Mouse (Mus musculus) midbrain, embryonic 15.5 days (tissue): Measurements from ENCODE around the gene Epha3. TPM values are rescaled to one million over a fixed set of nuclear protein-coding genes. Genes with fewer than 3 reads are reported as not detected.

Experiments
- ATAC-seq: fragments of 200-750 bp; cut with Nextera tagmentation; replicated peaks from 2 replicates; pipeline ENCODE4 v1.8.0; 2017; ENCODE audit warnings: moderate TSS enrichment
- H3K27ac ChIP-seq: fragments of 300-500 bp; sonication (generic); 2 replicates; pipeline ENCODE4 v1.5.1; 2015; ENCODE audit warnings: mild to moderate bottlenecking, inconsistent platforms
- H3K27me3 ChIP-seq: fragments of 300-500 bp; sonication (generic); replicated peaks from 2 replicates; pipeline ENCODE4 v1.6.1; 2015; ENCODE audit warnings: inconsistent platforms
- H3K36me3 ChIP-seq: fragments of 300-500 bp; sonication (generic); replicated peaks from 2 replicates; pipeline ENCODE4 v1.6.1; 2015; ENCODE audit warnings: inconsistent platforms
- H3K4me1 ChIP-seq: fragments of 300-500 bp; sonication (generic); 2 replicates; pipeline ENCODE4 v1.6.1; 2015; ENCODE audit warnings: inconsistent platforms
- H3K4me2 ChIP-seq: fragments of 300-500 bp; sonication (generic); 2 replicates; pipeline ENCODE4 v1.6.1; 2015; ENCODE audit warnings: inconsistent platforms, mild to moderate bottlenecking, moderate library complexity
- H3K4me3 ChIP-seq: fragments of 300-500 bp; sonication (generic); 2 replicates; pipeline ENCODE4 v1.5.1; 2015; ENCODE audit warnings: mild to moderate bottlenecking, inconsistent platforms
- H3K9ac ChIP-seq: fragments of 300-500 bp; sonication (generic); 2 replicates; pipeline ENCODE4 v1.6.1; 2015; ENCODE audit warnings: mild to moderate bottlenecking, inconsistent platforms
- H3K9me3 ChIP-seq: fragments of 300-500 bp; sonication (generic); 2 replicates; pipeline ENCODE4 v1.6.1; 2016; ENCODE audit warnings: inconsistent platforms
- WGBS: fragments of 180-500 bp; shearing (Covaris S2); methylation state at CpG from one replicate; pipeline ENCODE4 v1.1.7; 2015; ENCODE audit warnings: mixed read lengths; 5-methylcytosine and 5-hydroxymethylcytosine counted together
- polyA plus RNA-seq: library from polyadenylated mRNA; unstranded; fragments of >200 nt; fragmentation: Nextera tagmentation; extraction: Ambion mirVana; gene quantifications from 2 replicates; pipeline ENCODE4 v1.2.1, GENCODE M21; 2015

Gene Epha3
- polyA plus RNA-seq, 1 experiment from 2014 or later, result 22.3 TPM

DNA sequence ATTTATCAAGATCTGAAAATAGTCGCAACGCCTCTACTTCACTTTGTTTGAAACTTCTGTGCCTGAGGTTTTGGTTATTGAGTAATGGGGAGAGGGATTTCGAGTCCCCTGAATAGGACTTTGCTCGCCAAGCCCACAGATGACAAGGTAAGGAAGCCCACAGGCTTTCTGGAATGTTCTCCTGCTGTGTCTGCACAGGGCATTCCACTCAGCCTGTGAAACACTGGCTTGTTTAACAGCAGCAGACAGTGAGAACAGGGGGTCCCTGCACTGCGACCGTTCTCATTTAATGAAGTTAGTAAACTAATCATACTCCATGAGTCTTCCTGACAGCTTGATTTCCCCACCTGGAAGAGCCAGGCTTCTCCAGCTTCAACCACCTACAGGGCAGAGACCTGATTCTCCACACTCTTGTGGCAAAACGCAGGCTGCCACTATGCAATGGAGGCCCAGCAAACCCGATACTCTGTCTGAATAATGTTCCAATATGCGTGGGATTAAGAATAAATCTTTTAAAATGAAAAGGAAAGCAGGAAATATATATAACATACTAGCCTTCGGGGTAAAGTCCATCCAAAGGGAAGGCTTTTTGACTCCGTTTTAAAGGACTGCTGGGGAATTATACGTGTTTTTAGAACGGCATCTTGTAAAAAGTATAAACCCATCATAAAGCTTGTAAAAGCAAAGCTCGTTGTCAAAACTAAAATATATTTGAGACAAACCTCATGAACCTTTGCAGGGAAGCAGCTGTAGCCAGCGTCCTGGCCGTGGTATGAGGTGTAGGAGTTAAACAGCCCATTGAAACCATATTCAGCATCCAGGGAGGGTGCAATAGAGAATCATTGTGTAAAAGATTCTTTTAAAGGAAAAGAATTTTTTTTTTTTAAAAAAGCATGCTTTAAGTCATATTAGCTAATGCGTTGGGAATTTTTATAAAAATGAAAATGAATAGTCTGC is 156.8 kb downstream of the Epha3 start:
- 82% methylated on average over 17 of the region's 17 CpGs for WGBS
- ATAC-seq, result no peak
- Histone ChIP-seq H3K4me1 (no peaks in the 10 kb centered on the region), H3K4me3 (no peak overlapping the region), H3K4me2 (no peak overlapping the region), H3K27ac (no peak overlapping the region), H3K36me3 (no peaks in the 10 kb centered on the region), H3K27me3 (no peaks in the 10 kb centered on the region), H3K9me3 (no peaks in the 10 kb centered on the region), H3K9ac (no peak overlapping the region)

DNA sequence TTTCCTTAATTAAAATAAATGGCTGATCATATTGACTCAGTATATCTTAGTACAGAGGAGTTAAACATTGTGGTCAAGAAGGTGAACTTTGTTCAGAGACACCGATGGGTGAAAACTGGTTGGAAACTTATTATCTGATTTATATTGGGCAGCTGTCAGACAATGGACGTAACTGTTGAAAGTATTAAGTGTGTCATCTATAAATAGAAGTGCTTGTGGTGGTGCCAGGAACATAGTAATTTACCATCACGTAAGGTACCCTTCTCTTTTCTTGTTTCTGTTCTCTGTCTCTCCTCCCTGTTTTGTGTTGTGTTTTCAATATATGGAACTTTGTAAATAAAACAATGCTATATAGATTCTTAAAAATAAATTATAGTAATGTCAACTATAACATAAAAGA is 174.6 kb downstream of the Epha3 start:
- Histone ChIP-seq H3K9me3 (no peaks in the 10 kb centered on the region), H3K4me1 (no peaks in the 10 kb centered on the region), H3K4me2 (no peak overlapping the region), H3K9ac (no peak overlapping the region), H3K4me3 (no peak overlapping the region), H3K36me3 (no peaks in the 10 kb centered on the region), H3K27me3 (no peaks in the 10 kb centered on the region), H3K27ac (no peak overlapping the region)
- WGBS, result 85% methylated on average over 3 of the region's 3 CpGs
- no peak for ATAC-seq

DNA sequence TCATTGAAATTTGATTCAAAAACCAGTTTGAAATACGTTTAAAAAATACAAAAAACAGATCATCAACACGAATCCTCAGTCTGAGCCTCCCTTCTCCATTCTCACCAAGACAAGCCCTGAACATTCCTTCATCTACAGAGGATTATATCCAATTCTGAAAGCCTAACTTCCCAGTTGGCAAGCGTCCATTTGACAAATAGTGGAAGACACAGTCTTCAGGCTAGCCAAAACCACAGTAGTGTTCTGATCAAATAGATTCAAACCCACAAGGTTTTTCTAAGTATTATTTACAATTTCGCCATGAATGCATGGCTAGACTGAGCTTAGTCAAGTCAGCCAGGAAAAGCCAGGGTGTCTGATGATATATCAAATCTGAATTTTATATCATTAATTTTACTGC is 179.8 kb downstream of the Epha3 start:
- H3K27ac ChIP-seq, result no peak overlapping the region
- no peak overlapping the region for H3K4me2 ChIP-seq
- no peaks in the 10 kb centered on the region for H3K36me3 ChIP-seq
- H3K9me3 ChIP-seq, result no peaks in the 10 kb centered on the region
- H3K4me1 ChIP-seq, result no peaks in the 10 kb centered on the region
- whole genome bisulfite sequencing, result 86% methylated on average over 4 of the region's 4 CpGs
- no peak for ATAC-seq
- no peak overlapping the region for H3K4me3 ChIP-seq
- H3K27me3 ChIP-seq, result no peaks in the 10 kb centered on the region
- no peak overlapping the region for H3K9ac ChIP-seq

DNA sequence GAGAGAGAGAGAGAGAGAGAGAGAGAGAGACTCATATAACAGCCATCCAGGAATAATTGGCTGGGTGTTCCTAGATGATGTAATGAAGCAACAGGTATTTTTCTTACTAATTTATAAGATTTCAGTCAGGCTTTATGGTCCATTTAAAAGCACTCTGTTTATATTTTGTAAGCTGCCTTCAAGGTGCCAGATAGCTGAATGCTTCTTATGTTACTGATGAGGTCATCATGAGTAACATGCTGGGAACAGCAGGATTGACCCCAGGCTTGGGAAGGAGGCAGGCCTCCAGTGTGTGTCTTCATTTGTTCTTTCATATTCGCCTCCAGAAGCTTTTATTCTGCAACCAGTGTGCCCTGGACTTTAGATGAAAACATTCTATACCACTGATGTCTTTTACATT is 189.5 kb downstream of the Epha3 start:
- 56% methylated on average over 1 of the region's 1 CpGs for WGBS
- no peaks in the 10 kb centered on the region for H3K36me3 ChIP-seq
- H3K27me3 ChIP-seq, result no peaks in the 10 kb centered on the region
- no peak for ATAC-seq
- no peaks in the 10 kb centered on the region for H3K4me1 ChIP-seq
- no peak overlapping the region for H3K9ac ChIP-seq
- no peak overlapping the region for H3K4me2 ChIP-seq
- H3K27ac ChIP-seq, result no peak overlapping the region
- no peak overlapping the region for H3K4me3 ChIP-seq
- H3K9me3 ChIP-seq, result no peaks in the 10 kb centered on the region

DNA sequence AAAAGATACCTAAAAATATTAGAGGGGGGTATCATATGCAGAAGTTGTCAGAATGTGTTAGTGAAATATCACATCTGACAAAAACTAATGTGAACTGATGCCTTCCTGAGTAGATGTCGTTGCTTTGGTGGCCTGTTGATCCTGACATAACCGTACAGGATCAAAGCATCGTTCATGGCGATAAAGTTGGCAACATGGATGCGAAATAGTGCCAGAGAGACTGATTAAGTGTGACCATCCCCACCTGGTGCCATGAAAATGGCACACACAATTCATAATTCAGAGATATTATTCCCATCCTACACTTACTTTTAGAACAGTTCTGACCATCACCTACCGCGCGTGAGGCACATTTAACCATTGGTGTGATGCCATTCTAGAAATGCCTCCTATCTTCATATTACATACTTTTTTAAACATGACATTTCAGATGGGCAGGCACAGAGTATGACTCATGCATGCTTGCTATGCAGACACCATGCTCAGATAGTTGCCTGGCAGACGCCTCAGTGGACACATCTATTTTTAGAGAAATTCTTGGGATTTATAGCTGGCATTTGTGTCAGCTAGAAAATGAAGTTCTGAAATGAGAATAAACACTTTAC is 190.6 kb downstream of the Epha3 start:
- Histone ChIP-seq H3K27me3 (no peaks in the 10 kb centered on the region), H3K4me3 (no peak overlapping the region), H3K4me2 (no peak overlapping the region), H3K4me1 (no peaks in the 10 kb centered on the region), H3K27ac (no peak overlapping the region), H3K36me3 (no peaks in the 10 kb centered on the region), H3K9me3 (no peaks in the 10 kb centered on the region), H3K9ac (no peak overlapping the region)
- ATAC-seq, result no peak
- 91% methylated on average over 9 of the region's 9 CpGs for WGBS

DNA sequence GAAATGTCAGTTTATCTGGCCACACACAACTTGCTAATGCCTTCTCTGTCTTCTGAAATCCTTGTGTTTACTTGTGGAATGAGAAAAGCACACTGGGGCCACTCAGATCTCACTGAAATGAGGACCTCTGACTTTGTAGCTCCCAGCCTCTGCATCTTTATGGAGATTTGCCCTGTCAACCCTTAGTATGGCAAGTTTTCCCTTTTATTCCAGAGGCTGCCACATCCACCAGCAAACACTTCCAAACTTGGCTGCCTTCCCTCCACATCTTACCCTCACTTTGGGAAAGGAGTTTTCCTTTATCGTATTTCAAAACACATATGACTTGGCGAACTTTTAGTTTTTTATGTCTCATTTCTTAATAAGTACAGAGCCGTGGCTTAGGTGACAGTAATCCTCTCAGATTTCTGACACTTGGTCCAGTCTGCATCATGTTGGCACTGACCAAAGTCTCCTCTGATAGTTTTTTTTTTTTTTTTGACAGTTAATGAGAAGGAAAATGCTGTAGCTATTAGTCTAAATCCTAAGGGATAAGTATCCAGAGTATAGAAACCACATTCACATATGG is 198.0 kb downstream of the Epha3 start:
- no peak overlapping the region for H3K27ac ChIP-seq
- 73% methylated on average over 3 of the region's 3 CpGs for WGBS
- no peak for ATAC-seq
- H3K4me1 ChIP-seq, result no peaks in the 10 kb centered on the region
- no peak overlapping the region for H3K4me2 ChIP-seq
- no peak overlapping the region for H3K9ac ChIP-seq
- H3K4me3 ChIP-seq, result no peak overlapping the region
- no peaks in the 10 kb centered on the region for H3K27me3 ChIP-seq
- no peaks in the 10 kb centered on the region for H3K9me3 ChIP-seq
- no peaks in the 10 kb centered on the region for H3K36me3 ChIP-seq

DNA sequence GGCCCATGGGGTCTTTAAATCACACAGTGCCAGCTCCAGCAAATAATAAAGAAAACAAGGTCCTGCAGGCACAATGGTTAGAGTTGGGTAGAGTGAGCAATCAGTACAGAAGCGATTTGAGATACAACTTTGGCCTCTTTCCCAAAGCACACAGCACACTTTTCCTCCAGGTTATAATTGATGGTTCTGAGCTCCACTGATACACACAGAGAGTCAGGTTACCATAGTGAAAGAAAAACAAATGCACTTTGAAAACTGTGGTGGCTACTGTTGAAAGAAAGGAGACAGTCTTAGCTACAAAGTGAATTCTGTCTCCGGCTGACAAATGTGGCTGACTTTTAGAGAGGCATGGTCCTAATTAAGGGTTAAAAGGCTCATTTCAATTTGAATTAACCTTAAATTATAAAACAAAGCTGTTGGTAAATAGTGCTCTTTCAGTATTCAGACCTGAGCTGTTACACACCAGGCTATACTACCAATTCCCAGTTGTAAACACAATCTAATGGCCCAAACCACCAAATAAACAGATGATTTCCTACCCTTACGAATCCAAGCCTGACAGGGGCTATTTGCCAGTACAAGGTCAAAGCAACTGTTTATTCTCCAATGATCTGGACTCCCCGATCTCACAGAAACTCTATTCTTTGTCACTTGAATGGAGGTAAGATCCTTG is 205.5 kb downstream of the Epha3 start:
- Histone ChIP-seq H3K4me2 (no peak overlapping the region), H3K27me3 (no peaks in the 10 kb centered on the region), H3K4me3 (no peak overlapping the region), H3K27ac (no peak overlapping the region), H3K9ac (no peak overlapping the region), H3K9me3 (no peaks in the 10 kb centered on the region), H3K36me3 (no peaks in the 10 kb centered on the region), H3K4me1 (no peaks in the 10 kb centered on the region)
- WGBS, result 48% methylated on average over 4 of the region's 4 CpGs
- no peak for ATAC-seq

DNA sequence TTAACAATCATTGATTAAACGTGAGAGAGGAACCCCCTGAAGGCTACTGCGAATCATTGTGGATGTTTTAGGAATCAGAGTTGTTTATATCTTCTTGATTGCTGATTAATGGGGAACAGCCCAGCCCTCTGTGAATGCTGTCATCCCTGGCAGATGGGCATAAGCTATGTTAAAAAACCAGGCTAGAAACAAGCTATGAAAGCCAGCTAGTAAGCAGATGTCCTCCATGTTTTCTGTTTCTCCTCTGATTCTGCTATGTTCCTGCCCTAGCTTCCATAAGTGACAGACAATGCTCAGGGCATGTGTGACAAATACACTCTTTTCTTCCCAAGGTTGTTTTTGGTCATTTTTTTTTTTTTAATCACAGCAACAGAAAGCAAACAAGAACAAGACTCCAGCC is 206.2 kb downstream of the Epha3 start:
- Histone ChIP-seq H3K36me3 (no peaks in the 10 kb centered on the region), H3K4me3 (no peak overlapping the region), H3K9me3 (no peaks in the 10 kb centered on the region), H3K9ac (no peak overlapping the region), H3K27ac (no peak overlapping the region), H3K27me3 (no peaks in the 10 kb centered on the region), H3K4me2 (no peak overlapping the region), H3K4me1 (no peaks in the 10 kb centered on the region)
- ATAC-seq, result no peak
- WGBS, result 64% methylated on average over 2 of the region's 2 CpGs

DNA sequence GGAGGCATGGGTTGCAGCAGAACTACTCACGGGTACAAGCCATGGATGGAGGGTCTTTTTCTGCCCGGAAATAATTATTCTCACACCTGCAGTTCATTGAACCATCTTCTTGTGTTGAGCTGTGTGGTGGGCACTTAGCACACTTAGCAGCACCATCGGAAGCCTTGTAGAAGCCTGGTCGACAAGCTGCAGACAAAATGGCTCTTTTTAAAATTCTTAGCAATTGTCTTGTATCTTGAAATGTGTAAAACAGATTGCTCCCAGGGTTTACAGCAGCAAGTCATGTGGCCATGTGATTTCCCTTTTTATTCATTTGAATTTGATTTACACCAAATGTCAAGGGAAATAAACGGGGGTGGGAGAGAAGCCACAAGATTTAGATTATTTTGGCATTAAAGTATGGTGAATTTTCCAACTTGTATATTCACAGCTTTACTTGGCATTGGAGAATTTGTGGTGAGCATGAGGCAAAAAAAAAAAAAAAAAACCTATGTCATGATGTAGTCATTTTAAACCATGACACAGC is 210.5 kb downstream of the Epha3 start:
- H3K9ac ChIP-seq, result no peak overlapping the region
- no peak overlapping the region for H3K27ac ChIP-seq
- no peak overlapping the region for H3K4me2 ChIP-seq
- ATAC-seq, result no peak
- no peak overlapping the region for H3K4me3 ChIP-seq
- 89% methylated on average over 5 of the region's 5 CpGs for WGBS
- no peaks in the 10 kb centered on the region for H3K27me3 ChIP-seq
- H3K36me3 ChIP-seq, result no peaks in the 10 kb centered on the region
- H3K9me3 ChIP-seq, result no peaks in the 10 kb centered on the region
- no peaks in the 10 kb centered on the region for H3K4me1 ChIP-seq

DNA sequence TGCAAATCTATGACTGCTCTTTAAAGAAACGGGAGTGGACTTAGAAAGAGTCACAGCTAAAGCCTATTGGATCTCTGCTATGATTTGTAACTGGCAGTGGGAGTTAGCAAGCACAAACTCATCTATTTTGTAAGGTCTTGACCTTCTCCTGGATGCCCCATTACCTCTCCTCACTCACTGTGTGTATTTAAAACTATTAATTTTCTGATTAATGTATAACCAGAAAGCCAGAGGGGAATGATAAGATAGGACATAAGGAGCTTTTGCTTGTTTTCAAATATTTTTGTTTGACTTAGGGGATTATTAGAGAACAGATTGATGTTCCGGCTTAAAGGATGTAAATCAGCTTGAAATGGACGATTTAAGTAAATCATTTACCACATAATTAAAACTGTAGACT is 213.2 kb downstream of the Epha3 start:
- H3K36me3 ChIP-seq, result no peaks in the 10 kb centered on the region
- H3K27ac ChIP-seq, result no peak overlapping the region
- no peaks in the 10 kb centered on the region for H3K27me3 ChIP-seq
- no peaks in the 10 kb centered on the region for H3K4me1 ChIP-seq
- H3K4me2 ChIP-seq, result no peak overlapping the region
- ATAC-seq, result no peak
- WGBS, result 81% methylated on average over 3 of the region's 3 CpGs
- H3K9ac ChIP-seq, result no peak overlapping the region
- H3K4me3 ChIP-seq, result no peak overlapping the region
- H3K9me3 ChIP-seq, result no peaks in the 10 kb centered on the region

DNA sequence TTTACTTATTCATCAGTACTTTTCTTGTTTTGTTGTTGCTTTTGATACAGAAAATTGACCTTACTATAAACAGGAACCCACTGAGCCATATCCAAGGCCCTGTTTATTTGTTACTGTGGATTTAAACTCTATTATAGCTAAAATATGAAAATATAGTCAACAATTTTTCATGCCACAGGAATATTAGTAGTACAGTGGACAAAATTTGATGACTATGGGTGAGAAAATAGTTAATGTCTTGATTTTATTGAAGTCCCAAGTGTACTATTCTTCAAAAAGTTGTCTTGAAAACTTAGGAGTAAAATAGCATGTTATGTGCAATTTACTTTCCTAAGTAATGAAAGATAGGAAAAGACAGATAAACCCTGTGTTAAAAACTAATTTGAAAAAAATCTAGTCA is 217.4 kb downstream of the Epha3 start:
- Histone ChIP-seq H3K27me3 (no peaks in the 10 kb centered on the region), H3K9ac (no peak overlapping the region), H3K36me3 (no peaks in the 10 kb centered on the region), H3K9me3 (no peaks in the 10 kb centered on the region), H3K4me1 (no peaks in the 10 kb centered on the region), H3K4me2 (no peak overlapping the region), H3K4me3 (no peak overlapping the region), H3K27ac (no peak overlapping the region)
- ATAC-seq, result no peak

DNA sequence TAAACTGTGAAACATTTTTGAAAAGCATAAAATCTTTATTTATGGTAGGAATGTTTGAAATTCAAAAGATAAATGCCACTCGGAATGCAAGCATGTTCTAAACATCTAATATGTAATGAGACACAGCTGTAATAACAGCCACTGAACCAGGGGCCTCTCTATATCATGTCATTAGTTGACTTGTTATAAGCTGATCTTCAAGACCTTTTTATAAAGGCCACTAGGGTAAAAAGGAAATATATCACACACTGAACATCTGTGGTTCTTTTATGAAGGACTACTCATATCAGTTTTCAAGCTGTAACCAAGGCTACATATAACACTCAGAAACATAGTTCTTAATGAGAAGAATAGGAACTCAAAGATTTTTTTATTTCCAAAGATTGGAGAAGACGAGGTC is 221.3 kb downstream of the Epha3 start:
- H3K9me3 ChIP-seq, result no peaks in the 10 kb centered on the region
- no peak overlapping the region for H3K27ac ChIP-seq
- no peak overlapping the region for H3K4me2 ChIP-seq
- ATAC-seq, result no peak
- no peaks in the 10 kb centered on the region for H3K36me3 ChIP-seq
- 81% methylated on average over 2 of the region's 2 CpGs for WGBS
- H3K4me1 ChIP-seq, result no peaks in the 10 kb centered on the region; the same call in 1 of the 2 replicates
- no peak overlapping the region for H3K9ac ChIP-seq
- H3K27me3 ChIP-seq, result no peaks in the 10 kb centered on the region
- H3K4me3 ChIP-seq, result no peak overlapping the region
